Mouse (Mus musculus) ES-Bruce4 (cell line): ENCODE results near the gene Mon2. TPM values are rescaled to one million over a fixed set of nuclear protein-coding genes. Genes with fewer than 3 reads are reported as not detected.

Experiments used
- H3K27ac ChIP-seq: 2 replicates; pipeline ENCODE4 v1.5.1; 2012; ENCODE audit warnings: low read length, inconsistent platforms; ENCODE audit not compliant: insufficient read depth
- H3K27me3 ChIP-seq: 2 replicates; pipeline ENCODE4 v1.6.1; 2012; ENCODE audit warnings: mild to moderate bottlenecking, low read length, inconsistent platforms; ENCODE audit not compliant: control insufficient read depth, poor library complexity, insufficient read depth, severe bottlenecking
- H3K36me3 ChIP-seq: 2 replicates; pipeline ENCODE4 v1.6.1; 2012; ENCODE audit warnings: inconsistent platforms, mild to moderate bottlenecking, low read length, moderate library complexity; ENCODE audit not compliant: control insufficient read depth, poor library complexity, insufficient read depth, severe bottlenecking
- H3K4me1 ChIP-seq: one replicate; pipeline ENCODE4 v1.8.1; 2011; ENCODE audit warnings: low read length; ENCODE audit not compliant: control insufficient read depth, insufficient read depth
- H3K4me3 ChIP-seq: 2 replicates; pipeline ENCODE4 v1.5.1; 2011; ENCODE audit warnings: low read depth, mild to moderate bottlenecking, low read length
- H3K9ac ChIP-seq: 2 replicates; pipeline ENCODE4 v1.6.1; 2012; ENCODE audit warnings: low read depth, mild to moderate bottlenecking, inconsistent platforms; ENCODE audit not compliant: poor library complexity, severe bottlenecking
- H3K9me3 ChIP-seq: replicated peaks from 2 replicates; pipeline ENCODE4 v1.6.1; 2012; ENCODE audit warnings: mild to moderate bottlenecking, low read length, inconsistent platforms; ENCODE audit not compliant: control insufficient read depth, poor library complexity, insufficient read depth, severe bottlenecking
- CTCF ChIP-seq: IDR thresholded peaks from one replicate; pipeline ENCODE4 v1.8.1; 2011; ENCODE audit warnings: low read depth, low read length
- EP300 ChIP-seq: IDR thresholded peaks from 2 replicates; pipeline ENCODE4 v1.6.1; 2011; ENCODE audit warnings: low read depth, low read length; ENCODE audit not compliant: insufficient read depth
- POLR2A ChIP-seq: IDR thresholded peaks from one replicate; pipeline ENCODE4 v1.8.1; 2011; ENCODE audit warnings: low read length; ENCODE audit not compliant: insufficient read depth
- polyA plus RNA-seq: library from polyadenylated mRNA; stranded (reverse); fragments of >200 nt; gene quantifications from 2 replicates; pipeline ENCODE4 v1.2.4, GENCODE M21; 2011; ENCODE audit warnings: low read depth; ENCODE audit not compliant: missing spikeins, insufficient read depth, insufficient read length

Mon2 gene
- polyA plus RNA-seq, 1 experiment: 48.4 TPM

DNA sequence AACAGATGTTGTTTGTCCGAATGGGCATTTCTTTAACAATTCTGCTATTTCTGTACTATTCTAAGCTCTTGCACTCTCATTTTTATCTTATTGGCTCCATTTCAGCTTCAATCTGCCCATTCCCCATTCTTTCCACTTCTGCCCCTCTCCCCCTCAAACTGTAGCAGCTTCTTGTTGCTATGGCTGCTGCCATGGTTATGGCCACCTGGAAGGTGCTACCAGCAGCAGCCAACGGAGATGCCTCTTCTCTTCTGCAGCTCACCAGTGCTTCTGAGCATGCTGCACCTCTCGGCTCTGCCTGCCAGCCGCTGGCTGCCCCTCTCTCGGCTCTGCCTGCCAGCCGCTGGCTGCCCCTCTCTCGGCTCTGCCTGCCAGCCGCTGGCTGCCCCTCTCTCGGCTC, 8.0 kb upstream of the Mon2 start:
- Histone ChIP-seq H3K4me1 (no peaks in the 10 kb centered on the region), H3K4me3 (no peak overlapping the region), H3K9ac (no peak overlapping the region), H3K27me3 (no peaks in the 10 kb centered on the region; the same call in 1 of the 2 replicates), H3K9me3 (no peaks in the 10 kb centered on the region), H3K36me3 (no peaks in the 10 kb centered on the region), H3K27ac (no peak overlapping the region)
- TF ChIP-seq POLR2A: no peak
- no peak for TF ChIP-seq EP300
- TF ChIP-seq CTCF: no peak

- H3K9ac ChIP-seq: peak overlapping the region; percentile 89
- no peaks in the 10 kb centered on the region for H3K27me3 ChIP-seq
- H3K27ac ChIP-seq: no peak overlapping the region
- H3K4me1 ChIP-seq: no peaks in the 10 kb centered on the region
- TF ChIP-seq CTCF (no peak), POLR2A (no peak), EP300 (no peak)
- no peaks in the 10 kb centered on the region for H3K9me3 ChIP-seq
- H3K4me3 ChIP-seq: peak overlapping the region; percentile 94
- no peaks in the 10 kb centered on the region for H3K36me3 ChIP-seq
Observed at GRCm38 (mm10) chr10:123075751-123076242, 508 bp downstream of the Mon2 start.

GRCm38 (mm10) chr10:123071997-123072396, 4.3 kb downstream of the Mon2 start:
- Histone ChIP-seq H3K9me3 (peaks cover 14% of the 10 kb centered on the region), H3K4me1 (no peaks in the 10 kb centered on the region), H3K27ac (no peak overlapping the region), H3K27me3 (no peaks in the 10 kb centered on the region), H3K36me3 (no peaks in the 10 kb centered on the region; the same call in 1 of the 2 replicates), H3K9ac (no peak overlapping the region), H3K4me3 (no peak overlapping the region)
- TF ChIP-seq EP300: no peak
- TF ChIP-seq POLR2A: no peak

DNA sequence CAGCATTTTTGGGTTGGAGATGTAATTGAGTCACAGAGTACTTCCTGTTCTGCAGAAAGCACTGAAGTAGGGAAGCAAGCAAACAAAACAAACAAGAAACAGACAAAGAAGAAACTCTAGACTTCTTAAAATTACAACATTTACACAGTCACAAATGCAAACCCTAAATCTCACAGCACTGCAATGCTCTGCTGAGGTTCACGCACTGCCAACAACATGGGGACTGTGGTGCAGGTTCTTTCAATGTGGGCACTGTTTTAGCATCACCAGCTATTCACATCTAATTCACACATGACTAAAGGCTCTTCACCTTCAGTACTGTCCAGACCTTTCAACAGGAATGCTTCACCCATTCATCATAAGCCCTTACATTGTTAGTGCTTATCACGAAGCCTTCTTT, 13.3 kb downstream of the Mon2 start:
- no peak overlapping the region for H3K4me3 ChIP-seq
- H3K27ac ChIP-seq: no peak overlapping the region
- no peaks in the 10 kb centered on the region for H3K27me3 ChIP-seq
- peaks cover 2% of the 10 kb centered on the region; the same call in 1 of the 2 replicates for H3K9me3 ChIP-seq
- no peaks in the 10 kb centered on the region for H3K4me1 ChIP-seq
- H3K36me3 ChIP-seq: no peaks in the 10 kb centered on the region
- no peak overlapping the region for H3K9ac ChIP-seq
- TF ChIP-seq CTCF: no peak
- TF ChIP-seq POLR2A: no peak
- no peak for TF ChIP-seq EP300

DNA sequence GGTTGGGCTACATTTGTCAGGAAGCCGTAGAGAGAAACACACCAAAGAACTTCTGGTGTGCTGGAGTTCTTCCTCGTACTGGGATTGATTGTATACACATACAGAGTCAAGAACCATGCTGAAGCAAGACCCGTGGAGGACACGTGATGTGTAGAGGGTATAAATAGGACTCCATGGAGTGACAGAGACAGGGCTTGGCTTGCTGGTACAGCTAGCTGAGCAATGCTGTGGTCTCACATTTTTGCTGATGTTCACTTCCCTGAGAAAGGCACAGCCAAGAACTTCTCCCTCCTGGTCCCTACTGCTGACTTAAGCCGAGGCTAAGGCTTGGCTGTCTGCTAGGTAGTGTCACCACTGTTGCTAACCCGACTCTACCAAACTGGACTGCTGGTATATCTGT, 15.5 kb downstream of the Mon2 start:
- H3K27ac ChIP-seq: no peak overlapping the region
- H3K36me3 ChIP-seq: no peaks in the 10 kb centered on the region
- H3K9ac ChIP-seq: no peak overlapping the region
- no peak overlapping the region for H3K4me3 ChIP-seq
- no peaks in the 10 kb centered on the region for H3K4me1 ChIP-seq
- TF ChIP-seq EP300: no peak
- no peak for TF ChIP-seq POLR2A
- TF ChIP-seq CTCF: no peak
- H3K27me3 ChIP-seq: no peaks in the 10 kb centered on the region
- no peaks in the 10 kb centered on the region for H3K9me3 ChIP-seq

GRCm38 (mm10) chr10:123057082-123057481, 19.2 kb downstream of the Mon2 start:
- Histone ChIP-seq H3K4me1 (no peaks in the 10 kb centered on the region), H3K27ac (no peak overlapping the region), H3K27me3 (no peaks in the 10 kb centered on the region), H3K9me3 (no peaks in the 10 kb centered on the region), H3K9ac (no peak overlapping the region), H3K4me3 (no peak overlapping the region), H3K36me3 (no peaks in the 10 kb centered on the region)
- no peak for TF ChIP-seq POLR2A
- TF ChIP-seq EP300: no peak
- no peak for TF ChIP-seq CTCF
